Mouse (Mus musculus) MEL-GATA-1-ER (cell line): Measurements from ENCODE around the gene Yy1.

Experiments
- DNase-seq: peaks from one replicate; pipeline ENCODE4 v3.0.0-alpha.2; 2012; ENCODE audit warnings: low read depth; ENCODE audit errors: extremely low read depth

Gene Yy1

DNA sequence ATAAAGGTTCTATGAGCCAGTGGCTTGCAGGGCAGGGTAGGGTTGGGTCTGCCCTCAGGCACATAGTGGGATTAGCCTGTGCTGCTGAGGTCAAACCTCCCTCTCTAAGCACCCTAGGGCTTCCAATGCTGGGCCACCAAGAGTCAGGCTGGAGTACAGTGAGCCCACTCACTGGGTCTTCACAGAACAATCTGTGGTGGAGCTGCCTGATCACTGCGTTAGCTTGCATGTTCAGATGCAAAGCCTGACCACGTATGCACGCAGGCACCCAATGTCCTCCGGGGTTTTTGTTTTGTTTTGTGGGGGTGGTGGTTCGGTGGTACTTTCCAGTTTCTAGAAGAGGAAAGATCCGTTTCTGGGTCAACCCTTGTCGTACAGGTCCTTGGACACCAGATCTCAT is 64.3 kb downstream of the Yy1 start:
- no peak for DNase-seq

DNA sequence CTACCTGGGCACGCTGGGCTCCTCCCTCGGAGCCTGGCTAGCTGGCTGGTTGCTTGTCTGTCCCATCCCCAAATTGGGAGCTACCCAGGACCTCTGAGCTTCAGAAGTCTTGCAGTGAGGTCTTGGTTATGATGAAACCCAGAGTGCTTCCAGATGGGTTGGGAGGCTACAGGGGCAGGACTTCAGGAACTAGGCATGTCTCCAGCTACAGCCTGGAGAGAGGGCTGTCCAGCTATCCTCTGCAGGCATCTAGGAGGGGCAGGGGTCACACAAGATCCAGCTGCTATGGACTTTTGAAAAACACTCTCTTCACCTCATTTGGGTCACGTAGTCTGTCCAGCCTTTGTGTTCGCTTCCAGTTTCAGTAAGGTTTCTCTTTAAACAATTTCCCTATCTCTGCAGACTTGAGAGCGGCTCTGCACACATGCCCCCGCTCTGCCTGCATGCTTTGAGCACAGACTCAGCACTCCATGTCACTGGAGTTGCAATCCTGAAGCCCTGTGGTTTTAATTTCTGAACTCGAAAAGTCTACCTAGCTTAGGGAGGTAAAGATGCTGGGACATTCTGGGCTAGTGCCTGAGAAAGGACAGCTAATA is 64.9 kb downstream of the Yy1 start:
- no peak for DNase-seq

DNA sequence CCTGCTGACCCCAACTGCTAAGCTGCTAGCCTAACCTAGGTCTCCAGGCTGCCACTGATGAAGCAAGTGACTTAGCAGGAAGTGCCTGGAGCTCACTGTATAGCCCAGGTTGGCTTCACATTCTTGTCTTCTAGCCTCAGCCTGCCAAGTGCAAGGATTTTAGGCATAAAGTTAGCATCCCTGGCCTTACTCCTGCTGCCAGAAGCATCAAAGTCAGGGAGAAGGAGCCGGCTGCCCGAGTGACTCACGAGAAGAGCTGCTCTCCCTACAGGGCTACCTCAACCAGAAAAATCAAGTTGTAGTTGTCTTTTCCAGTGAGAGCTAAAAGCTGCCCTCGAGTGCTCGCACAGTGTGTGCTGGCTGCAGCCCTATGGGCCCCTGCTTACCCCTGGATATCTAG is 65.7 kb downstream of the Yy1 start:
- DNase-seq, result no peak

DNA sequence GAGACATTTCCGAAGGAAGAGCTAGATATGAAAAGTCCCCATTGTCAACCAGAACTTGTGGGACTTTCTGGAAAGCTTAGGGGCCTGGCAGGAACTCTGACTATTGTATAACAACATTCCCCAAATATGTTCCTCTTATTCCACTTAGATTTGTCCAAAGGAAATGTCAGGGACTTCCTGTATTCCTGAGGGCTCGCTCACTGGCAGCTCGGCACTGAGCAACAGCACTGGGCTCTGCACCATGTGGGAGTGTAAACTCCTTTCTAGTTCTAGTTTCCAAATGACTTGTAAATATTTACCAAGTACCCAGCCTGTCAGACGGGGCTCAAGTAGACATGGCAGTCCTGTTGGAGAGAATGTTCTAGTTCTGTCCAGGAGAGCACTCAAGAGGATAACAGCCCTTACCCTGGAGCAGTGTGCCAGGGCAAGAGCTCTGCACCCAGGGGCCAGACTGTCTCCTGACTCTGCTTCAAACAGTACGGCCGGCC is 72.3 kb downstream of the Yy1 start:
- DNase-seq, result no peak

DNA sequence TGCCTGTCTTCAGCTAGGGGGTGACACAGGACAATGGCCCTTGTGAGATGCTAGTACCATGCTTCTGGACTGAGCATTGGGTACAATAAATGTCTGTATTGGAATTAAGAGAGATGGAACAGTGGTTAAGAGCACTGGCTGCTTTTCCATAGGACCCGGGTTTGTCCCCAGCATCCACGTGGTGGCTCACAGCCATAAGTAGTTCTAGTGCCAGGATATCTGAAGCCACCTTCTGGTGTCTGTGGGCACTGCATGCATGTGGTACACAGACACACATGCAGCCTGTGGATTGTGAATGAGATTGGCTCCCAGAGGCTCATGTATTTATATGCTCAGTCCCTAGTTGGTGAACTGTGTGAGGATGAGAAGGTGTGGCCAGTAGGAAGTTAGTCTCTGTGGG is 76.8 kb downstream of the Yy1 start:
- no peak for DNase-seq
